Mouse (Mus musculus) limb, embryonic 15.5 days (tissue): ENCODE results near the gene Ubfd1. TPM values are rescaled to one million over a fixed set of nuclear protein-coding genes. Genes with fewer than 3 reads are reported as not detected.

Experiments
- ATAC-seq: fragments of 200-750 bp; cut with Nextera tagmentation; 2 replicates; pipeline ENCODE4 v1.8.0; 2017; ENCODE audit warnings: low read depth, moderate TSS enrichment; ENCODE audit not compliant: insufficient number of reproducible peaks, low FRiP score, low TSS enrichment
- H3K27ac ChIP-seq: fragments of 300-500 bp; sonication (generic); 2 replicates; pipeline ENCODE4 v1.5.1; 2015; ENCODE audit warnings: moderate library complexity, mild to moderate bottlenecking, inconsistent platforms
- H3K27me3 ChIP-seq: fragments of 300-500 bp; sonication (generic); 2 replicates; pipeline ENCODE4 v1.6.1; 2015; ENCODE audit warnings: inconsistent platforms
- H3K36me3 ChIP-seq: fragments of 300-500 bp; sonication (generic); 2 replicates; pipeline ENCODE4 v1.6.1; 2015; ENCODE audit warnings: inconsistent platforms
- H3K4me1 ChIP-seq: fragments of 300-500 bp; sonication (generic); 2 replicates; pipeline ENCODE4 v1.6.1; 2015; ENCODE audit warnings: inconsistent platforms
- H3K4me2 ChIP-seq: fragments of 300-500 bp; sonication (generic); 2 replicates; pipeline ENCODE4 v1.6.1; 2015; ENCODE audit warnings: mild to moderate bottlenecking, inconsistent platforms
- H3K4me3 ChIP-seq: fragments of 300-500 bp; sonication (generic); 2 replicates; pipeline ENCODE4 v1.5.1; 2015; ENCODE audit warnings: mild to moderate bottlenecking, inconsistent platforms
- H3K9ac ChIP-seq: fragments of 300-500 bp; sonication (generic); 2 replicates; pipeline ENCODE4 v1.6.1; 2015; ENCODE audit warnings: inconsistent platforms
- H3K9me3 ChIP-seq: fragments of 300-500 bp; sonication (generic); 2 replicates; pipeline ENCODE4 v1.6.1; 2016; ENCODE audit warnings: inconsistent platforms
- WGBS: fragments of 180-500 bp; shearing (Covaris S2); methylation state at CpG from one replicate; pipeline ENCODE4 v1.1.7; 2015; 5-methylcytosine and 5-hydroxymethylcytosine counted together
- polyA plus RNA-seq: library from polyadenylated mRNA; unstranded; fragments of >200 nt; fragmentation: Nextera tagmentation; extraction: Ambion mirVana; gene quantifications from 2 replicates; pipeline ENCODE4 v1.2.1, GENCODE M21; 2015

Gene Ubfd1
- polyA plus RNA-seq, 1 experiment from 2014 or later: 65.2 TPM

GRCm38 (mm10) chr7:122048191-122048590, 18.8 kb upstream of the Ubfd1 start:
- Histone ChIP-seq H3K4me3 (no peak overlapping the region), H3K4me2 (no peak overlapping the region), H3K4me1 (no peaks in the 10 kb centered on the region), H3K27me3 (no peaks in the 10 kb centered on the region), H3K27ac (no peak overlapping the region), H3K36me3 (peaks cover 46% of the 10 kb centered on the region), H3K9me3 (no peaks in the 10 kb centered on the region), H3K9ac (no peak overlapping the region)
- WGBS: 95% methylated on average over 9 of the region's 9 CpGs
- ATAC-seq: no peak

- Histone ChIP-seq H3K9me3 (no peaks in the 10 kb centered on the region), H3K4me1 (no peaks in the 10 kb centered on the region), H3K36me3 (peaks cover 63% of the 10 kb centered on the region), H3K4me3 (no peak overlapping the region), H3K4me2 (no peak overlapping the region), H3K27ac (no peak overlapping the region), H3K27me3 (no peaks in the 10 kb centered on the region), H3K9ac (no peak overlapping the region)
- peak; percentile 63; the same call in 1 of the 2 replicates for ATAC-seq
- WGBS: 64% methylated on average over 1 of the region's 1 CpGs
Observed at GRCm38 (mm10) chr7:122050834-122051233, 16.1 kb upstream of the Ubfd1 start.

GRCm38 (mm10) chr7:122056633-122057032, 10.3 kb upstream of the Ubfd1 start:
- Histone ChIP-seq H3K4me3 (no peak overlapping the region), H3K36me3 (peaks cover 52% of the 10 kb centered on the region), H3K4me1 (no peaks in the 10 kb centered on the region), H3K9me3 (no peaks in the 10 kb centered on the region), H3K27me3 (no peaks in the 10 kb centered on the region), H3K9ac (no peak overlapping the region), H3K4me2 (no peak overlapping the region), H3K27ac (no peak overlapping the region)
- 85% methylated on average over 5 of the region's 5 CpGs for WGBS
- ATAC-seq: no peak

GRCm38 (mm10) chr7:122065656-122066055, 1.3 kb upstream of the Ubfd1 start:
- 63% methylated on average over 1 of the region's 1 CpGs for WGBS
- Histone ChIP-seq H3K36me3 (peaks cover 28% of the 10 kb centered on the region), H3K4me2 (peak overlapping the region; percentile 67)

GRCm38 (mm10) chr7:122066102-122066944, 652 bp upstream of the Ubfd1 start:
- no peaks in the 10 kb centered on the region for H3K9me3 ChIP-seq
- H3K27me3 ChIP-seq: no peaks in the 10 kb centered on the region
- peaks cover 32% of the 10 kb centered on the region for H3K36me3 ChIP-seq
- peak overlapping the region; percentile 99 for H3K9ac ChIP-seq
- peak overlapping the region; percentile 99 for H3K27ac ChIP-seq
- ATAC-seq: peak; percentile 61
- peak overlapping the region; percentile 100 for H3K4me3 ChIP-seq
- WGBS: 16% methylated on average over 31 of the region's 31 CpGs
- H3K4me2 ChIP-seq: peak overlapping the region; percentile 67
- H3K4me1 ChIP-seq: peaks cover 27% of the 10 kb centered on the region

More at GRCm38 (mm10) chr7:122065656-122066055, 1.3 kb upstream of the Ubfd1 start:
- Histone ChIP-seq H3K27me3 (no peaks in the 10 kb centered on the region), H3K4me3 (peak overlapping the region; percentile 100; the same call in 1 of the 2 replicates), H3K9me3 (no peaks in the 10 kb centered on the region), H3K4me1 (peaks cover 27% of the 10 kb centered on the region), H3K27ac (no peak overlapping the region), H3K9ac (no peak overlapping the region)
- ATAC-seq: no peak

GRCm38 (mm10) chr7:122067517-122068381, 774 bp downstream of the Ubfd1 start:
- H3K4me3 ChIP-seq: peak overlapping the region; percentile 100
- 0 out of 2 replicates have a peak, but pooled peaks have one; percentile 8 for ATAC-seq
- H3K27me3 ChIP-seq: no peaks in the 10 kb centered on the region
- H3K9me3 ChIP-seq: no peaks in the 10 kb centered on the region
- peak overlapping the region; percentile 99 for H3K9ac ChIP-seq
- H3K36me3 ChIP-seq: peaks cover 38% of the 10 kb centered on the region
- peak overlapping the region; percentile 99 for H3K27ac ChIP-seq
- peaks cover 27% of the 10 kb centered on the region for H3K4me1 ChIP-seq
- under 1% methylated on average over 58 of the region's 58 CpGs for WGBS
- H3K4me2 ChIP-seq: peak overlapping the region; percentile 67

- no peak overlapping the region for H3K9ac ChIP-seq
- WGBS: 85% methylated on average over 3 of the region's 3 CpGs
- peaks cover 87% of the 10 kb centered on the region for H3K36me3 ChIP-seq
- no peaks in the 10 kb centered on the region for H3K9me3 ChIP-seq
- H3K27me3 ChIP-seq: no peaks in the 10 kb centered on the region
- no peak overlapping the region for H3K4me2 ChIP-seq
- no peak overlapping the region for H3K4me3 ChIP-seq
- ATAC-seq: no peak
- 0 out of 2 replicates have a peak, but pooled peaks cover 5% of the 10 kb centered on the region for H3K4me1 ChIP-seq
- H3K27ac ChIP-seq: no peak overlapping the region
Observed at GRCm38 (mm10) chr7:122074374-122074773, 7.4 kb downstream of the Ubfd1 start.

GRCm38 (mm10) chr7:122079798-122080554, 13.0 kb downstream of the Ubfd1 start:
- Histone ChIP-seq H3K9me3 (no peaks in the 10 kb centered on the region), H3K4me2 (no peak overlapping the region), H3K27ac (no peak overlapping the region), H3K4me3 (no peak overlapping the region), H3K9ac (no peak overlapping the region), H3K36me3 (peaks cover 89% of the 10 kb centered on the region), H3K27me3 (no peaks in the 10 kb centered on the region), H3K4me1 (no peaks in the 10 kb centered on the region)
- no peak for ATAC-seq
- 93% methylated on average over 8 of the region's 8 CpGs for WGBS

- H3K4me1 ChIP-seq: no peaks in the 10 kb centered on the region
- no peak for ATAC-seq
- H3K4me2 ChIP-seq: no peak overlapping the region
- H3K9me3 ChIP-seq: no peaks in the 10 kb centered on the region
- H3K4me3 ChIP-seq: no peak overlapping the region
- H3K36me3 ChIP-seq: peaks cover 87% of the 10 kb centered on the region
- no peak overlapping the region for H3K27ac ChIP-seq
- no peak overlapping the region for H3K9ac ChIP-seq
- WGBS: 100% methylated on average over 1 of the region's 1 CpGs
- H3K27me3 ChIP-seq: no peaks in the 10 kb centered on the region
Observed at GRCm38 (mm10) chr7:122081071-122081470, 14.1 kb downstream of the Ubfd1 start.

GRCm38 (mm10) chr7:122087195-122087982, 20.4 kb downstream of the Ubfd1 start:
- ATAC-seq: no peak
- Histone ChIP-seq H3K4me1 (no peaks in the 10 kb centered on the region), H3K36me3 (peaks cover 88% of the 10 kb centered on the region), H3K9me3 (no peaks in the 10 kb centered on the region), H3K27me3 (no peaks in the 10 kb centered on the region), H3K27ac (no peak overlapping the region), H3K4me3 (no peak overlapping the region), H3K9ac (no peak overlapping the region), H3K4me2 (no peak overlapping the region)
- 90% methylated on average over 11 of the region's 11 CpGs for WGBS
